Mouse (Mus musculus): ENCODE measurements around the gene Cnnm1. TPM values are rescaled to one million over a fixed set of nuclear protein-coding genes. Genes with fewer than 3 reads are reported as not detected.

Gene Cnnm1
- total RNA-seq (2012; rRNA removed) (not detected in 2 replicates), polyA plus RNA-seq (2012; ENCODE audit: insufficient read depth in 1 of 2, insufficient read length in 2 of 2, low read depth in 1 of 2, low replicate concordance in 2 of 2, missing spikeins in 1 of 2) (under 1 TPM in 1 of 2 experiments, not detected in 1; 0.04 TPM)

DNA sequence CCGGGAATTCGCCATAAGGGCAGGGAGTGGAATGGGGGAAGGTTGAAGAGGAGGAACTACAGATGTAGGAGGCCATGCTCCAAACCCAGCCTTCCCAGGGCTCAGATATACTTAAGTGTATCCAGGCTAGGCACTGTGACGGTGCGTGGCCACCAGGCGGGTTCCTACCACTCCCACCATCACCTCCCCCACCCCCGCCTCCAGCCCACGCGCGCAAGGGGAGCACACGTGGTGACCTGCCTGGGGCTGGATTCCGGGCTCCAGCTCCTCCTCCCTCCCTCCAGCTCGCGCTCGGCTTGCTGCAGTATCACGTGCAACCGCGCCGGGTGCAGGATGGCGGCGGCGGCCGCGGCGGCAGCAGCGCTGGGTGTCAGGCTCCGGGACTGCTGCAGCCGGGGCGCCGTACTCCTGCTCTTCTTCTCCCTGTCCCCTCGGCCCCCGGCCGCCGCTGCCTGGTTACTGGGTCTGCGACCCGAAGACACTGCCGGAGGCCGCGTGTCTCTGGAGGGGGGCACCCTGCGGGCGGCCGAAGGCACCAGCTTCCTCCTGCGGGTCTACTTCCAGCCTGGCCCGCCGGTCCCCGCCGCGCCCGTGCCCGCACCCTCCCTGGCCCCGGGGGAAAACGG is at the start of gene Cnnm1:
Gene Cnnm1 (plus strand): TSS at position 325 of the 626 bp plus-strand sequence.
- Histone ChIP-seq H3K36me3 (ENCODE audit: control insufficient read depth in 1 of 2, insufficient read depth in 2 of 2, low read length in 2 of 2) (no peaks in the 10 kb centered on the region), H3K4me3 (ENCODE audit: control insufficient read depth in 1 of 2, insufficient read depth in 1 of 2, low read depth in 2 of 2, low read length in 2 of 2) (no peak within 1 kb of the TSS), H3K79me2 (ENCODE audit: control insufficient read depth, insufficient read depth, low read length, poor library complexity) (no peaks in the 10 kb centered on the region), H3K9ac (ENCODE audit: control insufficient read depth, low read depth, low read length, poor library complexity, severe bottlenecking) (no peak within 1 kb of the TSS), H3K27me3 (ENCODE audit: control insufficient read depth in 1 of 2, insufficient read depth in 2 of 2, low read length in 2 of 2) (peaks cover 0 to 2% of the 10 kb centered on the region in 2 experiments; a peak in 1 of 4 replicates), H3K9me3 (replicated peaks; ENCODE audit: insufficient read depth, low read length) (no peaks in the 10 kb centered on the region), H3K27ac (ENCODE audit: control insufficient read depth, low read depth, low read length) (no peak within 1 kb of the TSS), H3K4me1 (ENCODE audit: control insufficient read depth in 1 of 2, insufficient read depth in 2 of 2, low read length in 2 of 2) (no peaks in the 10 kb centered on the region)
- TF ChIP-seq RCOR1 (IDR thresholded peaks at IDR 0.05; ENCODE audit: low read depth, low read length): no peak
- TF ChIP-seq ZMIZ1 (IDR thresholded peaks at IDR 0.05; ENCODE audit: low read depth, low read length): no peak
- TF ChIP-seq CHD2 (IDR thresholded peaks at IDR 0.05; ENCODE audit: low read length): no peak
- TF ChIP-seq E2F4 (IDR thresholded peaks at IDR 0.05; ENCODE audit: borderline replicate concordance, low read depth, low read length): no peak
- no peak for TF ChIP-seq GABPA (IDR thresholded peaks at IDR 0.05; ENCODE audit: low read depth, low read length)
- no peak for TF ChIP-seq SMC3 (IDR thresholded peaks at IDR 0.05; ENCODE audit: low read depth, low read length)
- no peak for TF ChIP-seq BHLHE40 (IDR thresholded peaks at IDR 0.05; ENCODE audit: borderline replicate concordance, low read depth, low read length)
- no peak for DNase-seq (ENCODE audit: low read depth, low spot score)

- H3K36me3 ChIP-seq (ENCODE audit: control insufficient read depth in 1 of 2, insufficient read depth in 2 of 2, low read length in 2 of 2): no peaks in the 10 kb centered on the region
- no peak overlapping the region for H3K27ac ChIP-seq (ENCODE audit: control insufficient read depth, low read depth, low read length)
- peak; percentile 61 to 81 (median 63) for TF ChIP-seq CTCF (IDR thresholded peaks at IDR 0.05 in 2 of 3, conservative IDR thresholded peaks at IDR 0.05 in 1 of 3; ENCODE audit: control insufficient read depth in 1 of 3, insufficient read depth in 1 of 3, low read depth in 2 of 3, low read length in 3 of 3, poor library complexity in 1 of 3, severe bottlenecking in 1 of 3)
- no peak for TF ChIP-seq E2F4 (IDR thresholded peaks at IDR 0.05; ENCODE audit: borderline replicate concordance, low read depth, low read length)
- no peak for TF ChIP-seq UBTF (IDR thresholded peaks at IDR 0.05; ENCODE audit: borderline replicate concordance, insufficient read depth, low read depth, low read length)
- no peak for TF ChIP-seq POLR2AphosphoS2 (IDR thresholded peaks at IDR 0.05; ENCODE audit: low read length)
- TF ChIP-seq ZC3H11A (IDR thresholded peaks at IDR 0.05; ENCODE audit: low read depth, low read length): peak; percentile 71
- peak; percentile 87 for TF ChIP-seq RAD21 (IDR thresholded peaks at IDR 0.05; ENCODE audit: low read depth, low read length)
- peak; percentile 91 for TF ChIP-seq SMC3 (IDR thresholded peaks at IDR 0.05; ENCODE audit: low read depth, low read length)
- H3K79me2 ChIP-seq (ENCODE audit: control insufficient read depth, insufficient read depth, low read length, poor library complexity): no peaks in the 10 kb centered on the region
- H3K9me3 ChIP-seq (replicated peaks; ENCODE audit: insufficient read depth, low read length): no peaks in the 10 kb centered on the region
- peak; percentile 73 for DNase-seq (ENCODE audit: low read depth, low spot score)
- H3K9ac ChIP-seq (ENCODE audit: control insufficient read depth, low read depth, low read length, poor library complexity, severe bottlenecking): no peak overlapping the region
- no peak overlapping the region for H3K4me3 ChIP-seq (ENCODE audit: control insufficient read depth in 1 of 2, insufficient read depth in 1 of 2, low read depth in 2 of 2, low read length in 2 of 2)
- H3K4me1 ChIP-seq (ENCODE audit: control insufficient read depth in 1 of 2, insufficient read depth in 2 of 2, low read length in 2 of 2): no peaks in the 10 kb centered on the region
- H3K27me3 ChIP-seq (ENCODE audit: control insufficient read depth in 1 of 2, insufficient read depth in 2 of 2, low read length in 2 of 2): peaks cover 5 to 18% of the 10 kb centered on the region in 2 experiments
Observed at GRCm38 (mm10) chr19:43396327-43396726, 43.9 kb upstream of the Cnnm1 start.

DNA sequence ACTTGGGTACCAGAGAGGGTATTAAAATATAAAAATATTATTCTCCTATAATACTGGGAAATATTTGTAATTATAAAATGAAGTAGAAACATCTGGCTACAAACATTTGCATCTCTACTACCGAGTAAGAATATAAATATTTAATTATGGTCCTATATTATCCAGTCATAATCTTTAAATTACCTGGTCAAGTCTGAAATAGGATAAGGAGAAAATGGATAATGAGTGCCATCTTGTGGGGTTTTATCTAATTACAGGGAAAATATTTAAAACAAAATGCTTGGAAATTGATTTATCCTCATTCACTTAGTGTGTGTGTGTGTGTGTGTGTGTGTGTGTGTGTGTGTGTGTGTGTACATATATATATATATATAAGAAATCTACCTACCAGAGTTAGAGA is 33.1 kb upstream of the Cnnm1 start:
- Histone ChIP-seq H3K4me3 (ENCODE audit: control insufficient read depth in 1 of 2, insufficient read depth in 1 of 2, low read depth in 2 of 2, low read length in 2 of 2) (no peak overlapping the region), H3K36me3 (ENCODE audit: control insufficient read depth in 1 of 2, insufficient read depth in 2 of 2, low read length in 2 of 2) (no peaks in the 10 kb centered on the region), H3K9ac (ENCODE audit: control insufficient read depth, low read depth, low read length, poor library complexity, severe bottlenecking) (no peak overlapping the region), H3K27ac (ENCODE audit: control insufficient read depth, low read depth, low read length) (no peak overlapping the region), H3K9me3 (replicated peaks; ENCODE audit: insufficient read depth, low read length) (no peaks in the 10 kb centered on the region), H3K79me2 (ENCODE audit: control insufficient read depth, insufficient read depth, low read length, poor library complexity) (no peaks in the 10 kb centered on the region), H3K4me1 (ENCODE audit: control insufficient read depth in 1 of 2, insufficient read depth in 2 of 2, low read length in 2 of 2) (no peaks in the 10 kb centered on the region), H3K27me3 (ENCODE audit: control insufficient read depth in 1 of 2, insufficient read depth in 2 of 2, low read length in 2 of 2) (peaks cover 0 to 5% of the 10 kb centered on the region in 2 experiments)
- DNase-seq (ENCODE audit: low read depth, low spot score): peak; percentile 15
- TF ChIP-seq GABPA (IDR thresholded peaks at IDR 0.05; ENCODE audit: low read depth, low read length) (no peak), MAFK (IDR thresholded peaks at IDR 0.05; ENCODE audit: borderline replicate concordance, low read depth, low read length) (no peak), MAX (IDR thresholded peaks at IDR 0.05; ENCODE audit: low read length) (no peak), SIN3A (IDR thresholded peaks at IDR 0.05; ENCODE audit: low read length) (no peak), ZKSCAN1 (IDR thresholded peaks at IDR 0.05; ENCODE audit: low read depth, low read length) (no peak), CHD1 (IDR thresholded peaks at IDR 0.05; ENCODE audit: low read depth, low read length) (no peak), POLR2A (IDR thresholded peaks at IDR 0.05; ENCODE audit: control insufficient read depth in 1 of 2, insufficient read depth in 1 of 2, low read depth in 1 of 2, low read length in 2 of 2, poor library complexity in 1 of 2) (no peak), UBTF (IDR thresholded peaks at IDR 0.05; ENCODE audit: borderline replicate concordance, insufficient read depth, low read depth, low read length) (no peak), JUND (IDR thresholded peaks at IDR 0.05; ENCODE audit: low read depth, low read length) (no peak), POLR2AphosphoS2 (IDR thresholded peaks at IDR 0.05; ENCODE audit: low read length) (no peak), BHLHE40 (IDR thresholded peaks at IDR 0.05; ENCODE audit: borderline replicate concordance, low read depth, low read length) (no peak), MYB (IDR thresholded peaks at IDR 0.05; ENCODE audit: low read depth, low read length) (no peak), ELF1 (IDR thresholded peaks at IDR 0.05; ENCODE audit: low read depth, low read length) (no peak), HCFC1 (IDR thresholded peaks at IDR 0.05; ENCODE audit: low read depth, low read length) (no peak), TAL1 (IDR thresholded peaks at IDR 0.05; ENCODE audit: low read length) (no peak), USF1 (IDR thresholded peaks at IDR 0.05; ENCODE audit: low read depth, low read length) (no peak), SMC3 (IDR thresholded peaks at IDR 0.05; ENCODE audit: low read depth, low read length) (peak; percentile 45)
